Mouse (Mus musculus) lung, embryonic 14.5 days (tissue): ENCODE data around the gene Eef1b2. TPM values are rescaled to one million over a fixed set of nuclear protein-coding genes. Genes with fewer than 3 reads are reported as not detected.

Experiments used
- ATAC-seq: fragments of 200-750 bp; cut with Nextera tagmentation; 2 replicates; pipeline ENCODE4 v1.8.0; 2017; ENCODE audit warnings: mild to moderate bottlenecking, moderate TSS enrichment, moderate library complexity; ENCODE audit not compliant: insufficient read depth
- DNase-seq: peaks from one replicate; pipeline ENCODE4 v3.0.0-alpha.2; 2015
- H3K27ac ChIP-seq: fragments of 300-500 bp; sonication (generic); 2 replicates; pipeline ENCODE4 v1.5.1; 2014; ENCODE audit warnings: low read depth, mild to moderate bottlenecking, moderate library complexity
- H3K27me3 ChIP-seq: fragments of 300-500 bp; sonication (generic); 2 replicates; pipeline ENCODE4 v1.6.1; 2014; ENCODE audit warnings: low read length, control low read depth; ENCODE audit not compliant: insufficient read depth
- H3K36me3 ChIP-seq: fragments of 300-500 bp; sonication (generic); 2 replicates; pipeline ENCODE4 v1.6.1; 2014; ENCODE audit warnings: control low read depth; ENCODE audit not compliant: insufficient read depth
- H3K4me1 ChIP-seq: fragments of 300-500 bp; sonication (generic); 2 replicates; pipeline ENCODE4 v1.6.1; 2014; ENCODE audit warnings: antibody characterized with exemption, control low read depth; ENCODE audit not compliant: insufficient read depth
- H3K4me2 ChIP-seq: fragments of 300-500 bp; sonication (generic); 2 replicates; pipeline ENCODE4 v1.6.1; 2014; ENCODE audit warnings: mild to moderate bottlenecking
- H3K4me3 ChIP-seq: fragments of 300-500 bp; sonication (generic); 2 replicates; pipeline ENCODE4 v1.5.1; 2014; ENCODE audit warnings: low read depth, low read length
- H3K9ac ChIP-seq: fragments of 300-500 bp; sonication (generic); 2 replicates; pipeline ENCODE4 v1.6.1; 2014
- H3K9me3 ChIP-seq: fragments of 300-500 bp; sonication (generic); 2 replicates; pipeline ENCODE4 v1.6.1; 2016; ENCODE audit warnings: low read depth, low read length, control low read depth
- CTCF ChIP-seq: IDR thresholded peaks from 2 replicates; pipeline ENCODE4 v1.5.1; 2016; ENCODE audit warnings: antibody characterized with exemption, low read depth
- WGBS: fragments of 180-500 bp; shearing (Covaris S2); extraction: QIAGEN DNeasy Blood & Tissue Kit; methylation state at CpG from one replicate; pipeline ENCODE4 v1.1.7; 2014; 5-methylcytosine and 5-hydroxymethylcytosine counted together
- polyA plus RNA-seq: library from polyadenylated mRNA; unstranded; fragments of >200 nt; fragmentation: Nextera tagmentation; extraction: Ambion mirVana; gene quantifications from 2 replicates; pipeline ENCODE4 v1.2.1, GENCODE M21; 2014

The Eef1b2 gene
- polyA plus RNA-seq, 1 experiment from 2014 or later, result 695 TPM

GRCm38 (mm10) chr1:63192306-63193065 is 15.9 kb downstream of the Eef1b2 start:
- Histone ChIP-seq H3K27ac (no peak overlapping the region), H3K9ac (no peak overlapping the region), H3K9me3 (no peaks in the 10 kb centered on the region), H3K36me3 (no peaks in the 10 kb centered on the region), H3K4me3 (no peak overlapping the region), H3K27me3 (no peaks in the 10 kb centered on the region), H3K4me2 (no peak overlapping the region), H3K4me1 (no peaks in the 10 kb centered on the region)
- ATAC-seq, result no peak
- WGBS, result 70% methylated on average over 11 of the region's 11 CpGs
- DNase-seq, result no peak
- no peak for TF ChIP-seq CTCF

GRCm38 (mm10) chr1:63195848-63196512 is 19.4 kb downstream of the Eef1b2 start:
- Histone ChIP-seq H3K36me3 (no peaks in the 10 kb centered on the region), H3K4me1 (no peaks in the 10 kb centered on the region), H3K27me3 (no peaks in the 10 kb centered on the region), H3K9ac (no peak overlapping the region), H3K4me2 (no peak overlapping the region), H3K27ac (no peak overlapping the region), H3K4me3 (no peak overlapping the region), H3K9me3 (peaks cover 6% of the 10 kb centered on the region; the same call in 1 of the 2 replicates)
- WGBS, result 27% methylated on average over 5 of the region's 5 CpGs
- no peak for TF ChIP-seq CTCF
- ATAC-seq, result peak; percentile 41; the same call in 1 of the 2 replicates
- peak; percentile 33 for DNase-seq

GRCm38 (mm10) chr1:63199387-63199786 is 22.8 kb downstream of the Eef1b2 start:
- Histone ChIP-seq H3K9ac (no peak overlapping the region), H3K36me3 (no peaks in the 10 kb centered on the region), H3K4me3 (no peak overlapping the region), H3K4me2 (no peak overlapping the region), H3K27ac (no peak overlapping the region), H3K4me1 (no peaks in the 10 kb centered on the region), H3K27me3 (no peaks in the 10 kb centered on the region), H3K9me3 (peaks cover 6% of the 10 kb centered on the region; the same call in 1 of the 2 replicates)
- 63% methylated on average over 6 of the region's 6 CpGs for WGBS
- DNase-seq, result no peak
- TF ChIP-seq CTCF, result no peak
- ATAC-seq, result no peak

GRCm38 (mm10) chr1:63200322-63200721 is 23.7 kb downstream of the Eef1b2 start:
- no peak for ATAC-seq

GRCm38 (mm10) chr1:63201672-63202071 is 25.0 kb downstream of the Eef1b2 start:
- Histone ChIP-seq H3K27ac (no peak overlapping the region), H3K4me1 (no peaks in the 10 kb centered on the region), H3K4me2 (no peak overlapping the region), H3K9me3 (peaks cover 6% of the 10 kb centered on the region; the same call in 1 of the 2 replicates), H3K4me3 (no peak overlapping the region), H3K9ac (no peak overlapping the region), H3K27me3 (no peaks in the 10 kb centered on the region), H3K36me3 (no peaks in the 10 kb centered on the region)
- WGBS, result 69% methylated on average over 1 of the region's 1 CpGs
- TF ChIP-seq CTCF, result no peak
- DNase-seq (no peak), ATAC-seq (no peak)

More at GRCm38 (mm10) chr1:63200322-63200721, 23.7 kb downstream of the Eef1b2 start:
- TF ChIP-seq CTCF, result no peak
- Histone ChIP-seq H3K9me3 (peaks cover 6% of the 10 kb centered on the region; the same call in 1 of the 2 replicates), H3K36me3 (no peaks in the 10 kb centered on the region), H3K4me1 (no peaks in the 10 kb centered on the region), H3K27me3 (no peaks in the 10 kb centered on the region), H3K4me2 (no peak overlapping the region), H3K9ac (no peak overlapping the region), H3K27ac (no peak overlapping the region), H3K4me3 (no peak overlapping the region)
- no peak for DNase-seq
- 91% methylated on average over 18 of the region's 18 CpGs for WGBS

- ATAC-seq (no peak), DNase-seq (no peak)
- Histone ChIP-seq H3K36me3 (no peaks in the 10 kb centered on the region), H3K27me3 (no peaks in the 10 kb centered on the region), H3K9ac (no peak overlapping the region), H3K4me3 (no peak overlapping the region), H3K4me2 (no peak overlapping the region), H3K9me3 (peaks cover 6% of the 10 kb centered on the region; the same call in 1 of the 2 replicates), H3K4me1 (no peaks in the 10 kb centered on the region), H3K27ac (no peak overlapping the region)
- WGBS, result 83% methylated on average over 1 of the region's 1 CpGs
- no peak for TF ChIP-seq CTCF
These were observed 26.8 kb downstream of the Eef1b2 start for GRCm38 (mm10) chr1:63203471-63203870.
